Mouse (Mus musculus) kidney, adult 2 months (tissue): ENCODE data around the gene Duox1. TPM values are rescaled to one million over a fixed set of nuclear protein-coding genes. Genes with fewer than 3 reads are reported as not detected.

Source experiments
- DNase-seq: peaks from one replicate; pipeline ENCODE4 v3.0.0; 2021
- H3K27ac ChIP-seq: fragments of 200-500 bp; 2 replicates; pipeline ENCODE4 v1.5.1; 2012; ENCODE audit warnings: low read depth, low read length, control low read depth, inconsistent platforms; ENCODE audit not compliant: insufficient read depth
- H3K27me3 ChIP-seq: fragments of 200-500 bp; replicated peaks from 2 replicates; pipeline ENCODE4 v1.6.1; 2012; ENCODE audit warnings: mild to moderate bottlenecking, moderate library complexity, low read length, inconsistent platforms; ENCODE audit not compliant: control insufficient read depth, insufficient read depth
- H3K36me3 ChIP-seq: fragments of 200-500 bp; 2 replicates; pipeline ENCODE4 v1.6.1; 2012; ENCODE audit warnings: mild to moderate bottlenecking, moderate library complexity, low read length, inconsistent platforms; ENCODE audit not compliant: control insufficient read depth, insufficient read depth
- H3K4me1 ChIP-seq: fragments of 200-500 bp; 2 replicates; pipeline ENCODE4 v1.6.1; 2011; ENCODE audit warnings: low read length; ENCODE audit not compliant: control insufficient read depth, insufficient read depth
- H3K4me3 ChIP-seq: fragments of 200-500 bp; 2 replicates; pipeline ENCODE4 v1.5.1; 2011; ENCODE audit warnings: mild to moderate bottlenecking, low read depth, low read length, control low read depth; ENCODE audit not compliant: insufficient read depth
- CTCF ChIP-seq: fragments of 200-500 bp; conservative IDR thresholded peaks from 2 replicates; pipeline ENCODE4 v1.5.1; 2011; ENCODE audit warnings: low read depth, mild to moderate bottlenecking, control low read depth, low read length, moderate library complexity, mixed read lengths; ENCODE audit not compliant: insufficient read depth, insufficient read length
- POLR2A ChIP-seq: fragments of 200-500 bp; IDR thresholded peaks from one replicate; pipeline ENCODE4 v1.6.1; 2011; ENCODE audit warnings: low read depth, low read length, control low read depth
- WGBS: fragments of 180-500 bp; shearing (Covaris S2); methylation state at CpG from one replicate; pipeline ENCODE4 v1.1.7; 2018; 5-methylcytosine and 5-hydroxymethylcytosine counted together
- polyA plus RNA-seq: library from polyadenylated mRNA; depleted of rRNA; stranded (reverse); fragments of >200 nt; gene quantifications from 2 replicates; pipeline ENCODE4 v1.2.3, GENCODE M21; 2012

Gene Duox1
- polyA plus RNA-seq, 1 experiment = 0.20 TPM

GRCm38 (mm10) chr2:122302574-122303241 lies 12.8 kb upstream of the Duox1 start:
- peaks cover 9% of the 10 kb centered on the region for H3K4me1 ChIP-seq
- no peak overlapping the region for H3K4me3 ChIP-seq
- H3K27me3 ChIP-seq = peaks cover 7% of the 10 kb centered on the region; the same call in 1 of the 2 replicates
- WGBS = 9% methylated on average over 9 of the region's 9 CpGs
- no peak for TF ChIP-seq POLR2A
- peak; percentile 87 for TF ChIP-seq CTCF
- no peaks in the 10 kb centered on the region for H3K36me3 ChIP-seq
- H3K27ac ChIP-seq = no peak overlapping the region
- peak; percentile 81 for DNase-seq

- H3K27me3 ChIP-seq = peaks cover 3% of the 10 kb centered on the region; the same call in 1 of the 2 replicates
- no peaks in the 10 kb centered on the region for H3K36me3 ChIP-seq
- H3K27ac ChIP-seq = no peak overlapping the region
- WGBS = 92% methylated on average over 6 of the region's 6 CpGs
- H3K4me3 ChIP-seq = no peak overlapping the region
- H3K4me1 ChIP-seq = peaks cover 6% of the 10 kb centered on the region; the same call in 1 of the 2 replicates
- TF ChIP-seq CTCF (no peak), POLR2A (no peak)
- DNase-seq = no peak
These were observed 10.9 kb upstream of the Duox1 start for GRCm38 (mm10) chr2:122304544-122304943.

- Histone ChIP-seq H3K27ac (no peak overlapping the region), H3K36me3 (no peaks in the 10 kb centered on the region), H3K4me3 (no peak overlapping the region), H3K4me1 (peaks cover 6% of the 10 kb centered on the region; the same call in 1 of the 2 replicates), H3K27me3 (0 out of 2 replicates have a peak, but pooled peaks cover 3% of the 10 kb centered on the region)
- 83% methylated on average over 16 of the region's 16 CpGs for whole genome bisulfite sequencing
- DNase-seq = no peak
- no peak for TF ChIP-seq POLR2A
- no peak for TF ChIP-seq CTCF
These were observed 10.2 kb upstream of the Duox1 start for GRCm38 (mm10) chr2:122305097-122305892.

- TF ChIP-seq CTCF (no peak), POLR2A (no peak)
- no peak overlapping the region for H3K4me3 ChIP-seq
- DNase-seq = no peak
- no peak overlapping the region for H3K27ac ChIP-seq
- 36% methylated on average over 4 of the region's 4 CpGs for WGBS
- 0 out of 2 replicates have a peak, but pooled peaks cover 3% of the 10 kb centered on the region for H3K27me3 ChIP-seq
- peaks cover 6% of the 10 kb centered on the region; the same call in 1 of the 2 replicates for H3K4me1 ChIP-seq
- no peaks in the 10 kb centered on the region for H3K36me3 ChIP-seq
These were observed 9.3 kb upstream of the Duox1 start for GRCm38 (mm10) chr2:122306184-122306583.

- H3K4me3 ChIP-seq = no peak overlapping the region
- H3K4me1 ChIP-seq = peaks cover 4% of the 10 kb centered on the region; the same call in 1 of the 2 replicates
- WGBS = 38% methylated on average over 3 of the region's 3 CpGs
- TF ChIP-seq POLR2A = no peak
- TF ChIP-seq CTCF = no peak
- H3K27ac ChIP-seq = no peak overlapping the region
- H3K27me3 ChIP-seq = no peaks in the 10 kb centered on the region
- DNase-seq = no peak
- no peaks in the 10 kb centered on the region for H3K36me3 ChIP-seq
These were observed 5.8 kb upstream of the Duox1 start for GRCm38 (mm10) chr2:122309647-122310046.

- TF ChIP-seq CTCF (no peak), POLR2A (no peak)
- 63% methylated on average over 2 of the region's 2 CpGs for WGBS
- no peaks in the 10 kb centered on the region for H3K36me3 ChIP-seq
- H3K27me3 ChIP-seq = no peaks in the 10 kb centered on the region
- no peak for DNase-seq
- H3K4me1 ChIP-seq = peaks cover 4% of the 10 kb centered on the region; the same call in 1 of the 2 replicates
- no peak overlapping the region for H3K27ac ChIP-seq
- H3K4me3 ChIP-seq = no peak overlapping the region
These were observed 3.9 kb upstream of the Duox1 start for GRCm38 (mm10) chr2:122311561-122311960.

GRCm38 (mm10) chr2:122312722-122313417 lies 2.6 kb upstream of the Duox1 start:
- H3K36me3 ChIP-seq = no peaks in the 10 kb centered on the region
- peaks cover 4% of the 10 kb centered on the region; the same call in 1 of the 2 replicates for H3K4me1 ChIP-seq
- no peak overlapping the region for H3K27ac ChIP-seq
- no peaks in the 10 kb centered on the region for H3K27me3 ChIP-seq
- TF ChIP-seq POLR2A (no peak), CTCF (peak; percentile 65)
- peak; percentile 53 for DNase-seq
- H3K4me3 ChIP-seq = no peak overlapping the region
- WGBS = 4% methylated on average over 27 of the region's 27 CpGs
